Mouse (Mus musculus): Measurements from ENCODE around the gene Gm8947.
"Not testable (repeated sequence)": the region's sequence is repeated elsewhere in the genome, so short reads cannot be mapped to it uniquely, and the experiment has no call there.

Gm8947 gene

GRCm38 (mm10) chr1:151192075-151192474 is at the start of gene Gm8947:
Gm8947 (plus strand) TSS chr1:151192376.
- not testable (repeated sequence) for DNase-seq

- DNase-seq = no peak
Observed at GRCm38 (mm10) chr1:151144471-151145146, 47.6 kb upstream of the Gm8947 start.

GRCm38 (mm10) chr1:151147801-151148200 is 44.4 kb upstream of the Gm8947 start:
- DNase-seq = no peak

DNA sequence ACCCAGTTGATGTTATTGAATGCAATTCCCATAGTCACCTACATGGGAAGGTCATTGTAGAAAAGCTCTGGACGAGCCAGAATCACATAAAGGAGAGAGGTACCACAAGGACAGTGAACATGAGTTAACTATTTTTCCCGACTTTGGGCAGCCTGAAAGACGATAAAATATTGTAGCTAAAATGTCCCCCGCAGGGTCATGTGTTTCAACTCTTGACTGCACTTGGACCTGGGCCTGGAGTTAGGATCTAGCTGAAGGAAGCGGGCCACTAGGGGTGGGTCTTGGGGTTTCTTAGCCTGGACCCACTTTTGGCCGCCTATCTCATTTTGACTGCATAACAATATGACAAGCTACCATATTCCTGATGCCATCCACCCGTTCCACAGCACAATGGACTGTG is 42.0 kb upstream of the Gm8947 start:
- DNase-seq = no peak

DNA sequence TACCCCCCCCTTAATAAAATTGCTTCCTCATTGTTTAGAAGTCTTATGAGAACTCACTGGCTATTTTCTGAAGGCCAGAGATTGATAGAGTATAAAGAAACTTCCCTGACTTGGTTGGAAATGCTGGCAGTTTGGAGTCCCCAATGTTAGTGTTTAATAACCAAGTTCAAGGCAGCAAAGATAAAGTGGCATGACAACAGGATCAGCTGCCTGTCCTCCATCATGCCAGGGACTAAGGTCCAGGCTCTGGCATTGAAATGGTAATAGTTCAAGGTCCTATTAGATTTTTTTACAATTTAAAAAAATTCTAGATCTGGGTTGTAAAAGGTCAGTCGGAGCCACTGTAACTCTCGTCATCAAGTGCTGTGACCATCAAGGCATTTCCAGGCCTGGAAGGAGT is 41.1 kb upstream of the Gm8947 start:
- no peak for DNase-seq

- no peak for DNase-seq
Observed at GRCm38 (mm10) chr1:151153056-151153652, 39.0 kb upstream of the Gm8947 start.

GRCm38 (mm10) chr1:151154131-151154530 is 38.0 kb upstream of the Gm8947 start:
- not testable (repeated sequence) for DNase-seq

GRCm38 (mm10) chr1:151156129-151156528 is 36.0 kb upstream of the Gm8947 start:
- no peak for DNase-seq

GRCm38 (mm10) chr1:151156777-151157632 is 35.2 kb upstream of the Gm8947 start:
- no peak for DNase-seq

DNA sequence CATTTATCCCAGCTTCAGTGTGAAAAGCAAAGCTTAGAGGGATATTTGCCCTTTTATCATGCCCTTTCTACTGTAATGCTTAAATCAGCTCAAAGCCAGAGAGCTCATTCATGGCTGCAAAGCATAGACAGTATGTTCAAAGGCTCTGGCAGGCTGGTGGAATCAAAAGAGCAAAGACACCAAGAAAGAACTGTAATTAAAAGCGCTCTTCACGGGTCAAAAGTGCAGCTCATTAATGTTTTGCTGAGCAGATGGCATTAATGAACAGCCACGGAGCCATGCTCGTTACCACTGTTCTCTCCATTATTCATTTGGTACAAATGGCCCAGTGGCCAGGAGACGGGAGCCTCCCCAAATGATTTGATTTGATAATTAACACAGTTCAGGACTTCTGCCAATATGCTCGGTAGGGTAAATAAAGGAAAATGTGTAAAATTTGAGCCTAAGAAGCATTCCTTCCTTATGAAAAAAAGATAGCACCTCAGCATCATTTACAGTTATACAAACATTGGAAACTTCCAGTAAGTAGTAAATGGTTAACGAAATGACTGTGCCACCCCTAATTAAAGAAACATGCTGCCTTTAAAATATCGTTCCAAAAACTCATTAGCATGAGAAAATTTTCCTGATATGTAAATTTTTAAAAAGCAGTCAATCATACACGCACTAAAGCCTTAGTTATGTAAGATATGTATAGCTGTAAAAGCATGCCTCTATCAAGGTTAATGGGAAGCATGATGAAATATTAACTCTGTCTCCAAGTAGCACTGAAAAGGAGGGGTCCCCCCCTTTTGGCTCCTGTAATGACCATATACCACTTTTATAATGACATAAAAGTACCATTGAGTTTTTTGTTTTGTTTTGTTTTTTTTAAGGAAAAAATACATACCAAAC is 34.0 kb upstream of the Gm8947 start:
- no peak for DNase-seq

DNA sequence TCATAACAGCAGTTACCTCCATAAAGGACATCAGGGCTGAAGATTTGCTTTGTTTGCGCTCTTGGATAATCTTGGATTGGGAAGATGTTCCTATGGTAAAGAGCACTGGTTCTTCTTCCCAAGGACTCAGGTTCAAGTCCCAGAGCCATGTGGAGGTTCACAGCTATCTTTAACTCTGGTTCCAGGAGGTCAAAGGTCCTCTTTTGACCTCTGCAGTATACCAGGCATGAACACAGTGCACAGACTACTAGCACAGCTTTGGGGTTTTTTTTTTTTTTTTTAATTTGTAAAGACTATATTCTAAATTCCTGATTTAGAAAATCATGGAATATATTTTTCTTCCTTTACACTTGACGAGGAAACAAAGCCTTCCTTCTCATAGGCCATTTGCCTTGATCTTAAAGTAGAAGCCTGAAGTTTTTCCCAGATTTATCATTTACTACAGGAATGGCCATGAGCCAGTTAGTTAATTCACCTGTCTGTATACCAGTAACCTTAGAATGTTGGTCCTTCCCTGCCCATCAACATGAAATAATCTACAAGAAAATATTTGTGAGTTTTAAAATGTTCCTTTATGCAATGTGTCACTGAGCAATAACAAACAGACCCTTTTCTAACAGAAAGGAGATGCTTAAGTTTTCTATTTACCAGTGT is 33.2 kb upstream of the Gm8947 start:
- no peak for DNase-seq

GRCm38 (mm10) chr1:151166031-151166430 is 26.1 kb upstream of the Gm8947 start:
- no peak for DNase-seq

DNA sequence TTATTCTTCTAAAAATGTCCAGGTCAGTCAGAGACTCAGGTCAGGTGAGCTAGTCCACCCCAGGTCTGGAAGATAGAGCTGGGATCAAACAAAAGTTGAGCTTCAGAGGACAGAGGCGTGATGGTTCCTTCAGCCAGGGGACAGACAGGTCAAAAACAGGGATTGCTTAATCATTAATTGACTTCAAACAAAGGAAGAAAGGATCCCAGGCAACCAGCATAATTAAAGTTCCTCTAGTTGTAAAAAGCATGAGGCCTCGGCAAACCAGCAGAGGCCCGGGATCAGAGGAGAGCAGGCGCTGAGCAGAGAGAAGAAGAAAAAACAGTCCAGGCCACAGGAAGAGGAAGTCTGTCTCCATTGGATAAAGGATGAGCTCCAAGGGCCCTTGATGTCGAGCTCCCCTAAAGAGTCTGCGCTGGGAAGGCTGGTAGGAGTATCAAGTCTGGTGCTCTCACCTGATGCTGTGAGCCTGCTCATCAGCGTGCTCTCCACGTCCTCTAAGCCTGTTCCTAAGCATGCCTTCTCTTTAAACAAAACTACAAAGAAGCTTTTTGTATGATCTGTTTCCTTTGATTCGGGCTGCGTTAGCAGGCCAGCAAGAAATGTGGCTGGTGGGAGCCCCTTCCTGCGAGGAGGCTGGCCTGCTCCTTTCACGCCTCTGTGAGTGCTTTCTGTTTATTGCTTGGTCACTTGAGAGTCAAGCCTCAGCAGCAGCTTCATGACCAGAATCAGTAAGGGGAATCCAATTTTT is 24.7 kb upstream of the Gm8947 start:
- no peak for DNase-seq

- no peak for DNase-seq
Observed at GRCm38 (mm10) chr1:151168637-151169036, 23.5 kb upstream of the Gm8947 start.

GRCm38 (mm10) chr1:151171572-151172461 is 20.4 kb upstream of the Gm8947 start:
- no peak for DNase-seq

- DNase-seq = no peak
Observed at GRCm38 (mm10) chr1:151177030-151177936, 14.9 kb upstream of the Gm8947 start.

GRCm38 (mm10) chr1:151177937-151178271 is 14.3 kb upstream of the Gm8947 start:
- DNase-seq = no peak

GRCm38 (mm10) chr1:151178505-151179083 is 13.6 kb upstream of the Gm8947 start:
- DNase-seq = no peak

DNA sequence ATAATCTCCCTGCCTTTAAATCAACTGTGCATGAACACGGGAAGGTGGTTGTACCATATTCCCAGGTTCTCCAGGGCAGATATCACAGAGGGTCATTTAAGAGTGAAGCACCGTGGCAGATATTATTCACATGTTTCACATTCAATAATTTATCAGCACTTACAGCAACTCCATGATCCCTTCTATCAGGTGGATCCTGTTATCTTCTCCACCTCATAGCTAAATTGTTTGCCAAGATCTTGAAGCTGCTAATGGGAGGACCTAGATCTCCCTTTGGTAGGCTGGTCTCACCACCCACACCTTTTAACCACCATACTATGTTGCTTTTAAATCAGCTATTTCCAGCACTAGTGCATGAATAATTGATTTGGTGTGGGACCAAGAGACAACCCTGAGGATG is 12.0 kb upstream of the Gm8947 start:
- no peak for DNase-seq
